11 mouse cellular contexts compared by ENCODE assay signal in the genomic region with DNA sequence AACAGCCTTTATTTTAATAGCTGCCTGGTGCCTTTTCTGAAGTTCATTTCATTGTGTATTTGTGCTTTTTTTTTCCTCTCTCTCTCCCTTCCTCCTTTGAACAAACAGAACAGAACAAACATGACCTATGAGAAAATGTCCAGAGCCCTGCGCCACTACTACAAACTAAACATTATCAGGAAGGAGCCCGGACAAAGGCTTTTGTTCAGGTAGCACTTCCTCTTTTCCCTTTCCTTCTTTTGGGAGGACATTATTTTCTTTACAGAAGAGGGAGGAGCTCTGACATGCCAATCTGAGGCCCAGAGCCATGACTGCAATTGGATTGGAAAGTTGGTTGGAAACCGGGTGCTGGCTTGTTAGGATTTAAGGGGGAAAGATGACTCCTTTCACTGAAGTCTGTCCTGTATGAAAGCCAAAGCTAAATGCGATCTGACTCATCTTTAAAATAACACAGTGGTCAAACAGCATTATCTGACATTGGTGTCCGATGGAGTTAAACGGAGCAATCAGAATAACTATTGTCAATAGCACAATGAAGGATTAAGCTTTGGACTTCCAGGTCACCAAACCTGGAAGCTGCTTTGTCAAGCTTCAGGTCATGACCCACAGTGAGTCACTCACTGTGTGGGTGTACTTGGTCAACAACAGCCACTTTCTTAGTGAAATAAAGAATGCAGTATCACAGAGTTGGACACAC.
DNase-seq lines count a peak whose midpoint lies in the region; ATAC-seq and TF ChIP-seq lines count a peak whose summit lies in the region.
"Had no signal": no experiment of that assay in that cellular context is flagged by ENCODE, and none has a peak within 500 bp of the region (broad histone marks: within the 10 kb centered on the region; RNA-seq: fewer than 3 reads in every experiment).

No protein-coding gene starts in this region.

- H3K9ac ChIP-seq in liver, adult 2 months (ENCODE audit: low read depth, low read length): no peak overlapping the region
- H3K9ac ChIP-seq in intestine, embryonic 15.5 days: no peak overlapping the region
- no peak overlapping the region for H3K9ac ChIP-seq in stomach, embryonic 15.5 days

- no peak overlapping the region for H3K4me2 ChIP-seq in intestine, embryonic 15.5 days (replicated peaks)
- no peak overlapping the region for H3K4me2 ChIP-seq in stomach, embryonic 15.5 days

- no peaks in the 10 kb centered on the region for H3K9me3 ChIP-seq in intestine, embryonic 15.5 days
- no peaks in the 10 kb centered on the region for H3K9me3 ChIP-seq in stomach, embryonic 15.5 days

- 15% methylated on average over 6 of the region's 6 CpGs for WGBS in liver, adult 2 months
- 60% methylated on average over 6 of the region's 6 CpGs for WGBS in intestine, embryonic 15.5 days
- WGBS in stomach, embryonic 15.5 days: 60% methylated on average over 6 of the region's 6 CpGs

- no peaks in the 10 kb centered on the region for H3K79me2 ChIP-seq in liver, adult 2 months (ENCODE audit: control insufficient read depth, insufficient read depth, low read length)

- peaks cover 22% of the 10 kb centered on the region for H3K4me1 ChIP-seq in liver, adult 2 months (ENCODE audit: control insufficient read depth, insufficient read depth, low read length)
- H3K4me1 ChIP-seq in intestine, embryonic 15.5 days (replicated peaks): no peaks in the 10 kb centered on the region
- H3K4me1 ChIP-seq in stomach, embryonic 15.5 days: 0 out of 2 replicates have a peak, but pooled peaks cover 7% of the 10 kb centered on the region

- peak; percentile 65 for DNase-seq in adrenal gland, adult 2 months
- no peak for DNase-seq in adrenal gland, postnatal 36 days
- DNase-seq in liver, adult 2 months (ENCODE audit: extremely low read depth, low read depth, low spot score): peak; percentile 89
- DNase-seq in liver: no peak
- DNase-seq in adrenal gland, postnatal 4 days (ENCODE audit: low spot score in 2 of 2): no peak
- no peak for DNase-seq in frontal cortex, postnatal 25 days (ENCODE audit: low spot score in 2 of 2)
- DNase-seq: gastrocnemius, postnatal 14 days; thymus, postnatal 36 days had no signal

- no peak overlapping the region for H3K4me3 ChIP-seq in liver, adult 2 months (ENCODE audit: insufficient read depth, low read depth, low read length)
- H3K4me3 ChIP-seq in intestine, embryonic 15.5 days (replicated peaks): no peak overlapping the region
- H3K4me3 ChIP-seq in stomach, embryonic 15.5 days (replicated peaks): no peak overlapping the region

- H3K27me3 ChIP-seq in liver, adult 2 months (ENCODE audit: control insufficient read depth, insufficient read depth, low read length): no peaks in the 10 kb centered on the region
- H3K27me3 ChIP-seq in intestine, embryonic 15.5 days (replicated peaks): no peaks in the 10 kb centered on the region
- no peaks in the 10 kb centered on the region for H3K27me3 ChIP-seq in stomach, embryonic 15.5 days (replicated peaks)

- no peak for TF ChIP-seq POLR2A in liver, adult 2 months (IDR thresholded peaks at IDR 0.05; ENCODE audit: extremely low read depth, insufficient read depth, low read length)

- H3K27ac ChIP-seq in liver, adult 2 months (replicated peaks; ENCODE audit: insufficient read depth, low read depth, low read length): peak overlapping the region; percentile 88
- H3K27ac ChIP-seq in intestine, embryonic 15.5 days: 0 out of 2 replicates have a peak overlapping the region, but pooled peaks have one; percentile 25
- peak overlapping the region; percentile 80 for H3K27ac ChIP-seq in stomach, embryonic 15.5 days

- no peak for TF ChIP-seq CTCF in liver, adult 2 months (IDR thresholded peaks at IDR 0.05; ENCODE audit: low read depth, low read length)

- H3K36me3 ChIP-seq in liver, adult 2 months (ENCODE audit: control insufficient read depth, insufficient read depth, low read length): peaks cover 21% of the 10 kb centered on the region
- peaks cover 21% of the 10 kb centered on the region for H3K36me3 ChIP-seq in intestine, embryonic 15.5 days
- peaks cover 22% of the 10 kb centered on the region for H3K36me3 ChIP-seq in stomach, embryonic 15.5 days

- ATAC-seq in intestine, embryonic 15.5 days: peak; percentile 28; the same call in 1 of the 2 replicates
- peak; percentile 61 for ATAC-seq in stomach, embryonic 15.5 days (ENCODE audit: insufficient read depth, low FRiP score, low read depth)
- ATAC-seq: inflammation-experienced regulatory T-cells, adult 6 months had no signal

Comparison
In these comparisons a context has a peak if more than half of its experiments do, and no peak if none do; other contexts are left out.
1. DNase-seq: peak in adrenal gland, adult 2 months (single experiment) and liver, adult 2 months (single experiment); none in adrenal gland, postnatal 36 days (0 of 2), liver (single experiment), adrenal gland, postnatal 4 days (0 of 2) and frontal cortex, postnatal 25 days (0 of 2).
2. H3K27ac ChIP-seq: peak in every context shown above with its lines; median percentile 88 in liver, adult 2 months; 80 in stomach, embryonic 15.5 days; 25 in intestine, embryonic 15.5 days.